Mouse (Mus musculus) gastrocnemius, postnatal 10 days (tissue): ENCODE measurements around the gene Zfp27. TPM values are rescaled to one million over a fixed set of nuclear protein-coding genes. Genes with fewer than 3 reads are reported as not detected.
A peak's percentile ranks its signal among the peaks of the same experiment; 100 is the strongest.
"Not testable (repeated sequence)": the region's sequence is repeated elsewhere in the genome, so short reads cannot be mapped to it uniquely, and the experiment has no call there.

ENCODE experiments used
- DNase-seq: peaks from one replicate; pipeline ENCODE4 v3.0.0; 2021; ENCODE audit warnings: mixed read lengths
- microRNA-seq, 2 experiments: library from miRNA; unstranded; fragments of <30 nt; microRNA quantifications; one replicate each; pipeline ENCODE4 v1.2.0; 2021
- total RNA-seq, 2 experiments: library from RNA; stranded (reverse); gene quantifications; 2 replicates each; pipeline ENCODE4 v1.2.3; 2021

The Zfp27 gene
- total RNA-seq, 2 experiments from 2014 or later: 8.5 to 10.5 TPM

GRCm38 (mm10) chr7:29890501-29890900 is 15.9 kb downstream of the Zfp27 start:
- no peak for DNase-seq

- no peak for DNase-seq
Observed at GRCm38 (mm10) chr7:29880916-29881315, 25.5 kb downstream of the Zfp27 start.

GRCm38 (mm10) chr7:29880056-29880455 is 26.3 kb downstream of the Zfp27 start:
- DNase-seq: no peak

GRCm38 (mm10) chr7:29877561-29877960 is 28.8 kb downstream of the Zfp27 start:
- DNase-seq: not testable (repeated sequence)

GRCm38 (mm10) chr7:29874256-29874655 is 32.1 kb downstream of the Zfp27 start:
- DNase-seq: no peak

- DNase-seq: no peak
Observed at GRCm38 (mm10) chr7:29861660-29862059, 44.7 kb downstream of the Zfp27 start.

GRCm38 (mm10) chr7:29859532-29860517 is 46.5 kb downstream of the Zfp27 start, which contains the start of gene Zfp420:
Gene Zfp420, plus strand, starts transcription at chr7:29859979.
- peak; percentile 77 for DNase-seq

- peak; percentile 58 for DNase-seq
Observed at GRCm38 (mm10) chr7:29853219-29853842, 53.0 kb downstream of the Zfp27 start, which contains the start of gene Zfp940. Gene Zfp940, minus strand, starts transcription at chr7:29853669.

GRCm38 (mm10) chr7:29852831-29853218 is 53.5 kb downstream of the Zfp27 start:
- no peak for DNase-seq

GRCm38 (mm10) chr7:29844616-29845015 is 61.8 kb downstream of the Zfp27 start:
- no peak for DNase-seq

Small RNA genes within 50 kb of the gene (microRNA-seq; reads per million reads assigned to microRNA genes)
- gene Mir7668: 0 to 0.50 reads per million in 2 experiments

Other genes with a start within 250 kb of the Zfp27 start
- gene Catsperg2, start 179.5 kb downstream of the Zfp27 start, total RNA-seq: not detected
- 10 to 100 TPM in 1 of 2 experiments, 1 to 10 TPM in 1; 9.3 to 11.2 TPM for gene Zfp84, start 138.0 kb downstream of the Zfp27 start, total RNA-seq
- 1 to 10 TPM; 3.5 to 5.0 TPM for gene Zfp30, start 122.6 kb downstream of the Zfp27 start, total RNA-seq
- 10 to 100 TPM in 1 of 2 experiments, 1 to 10 TPM in 1; 9.6 to 10.9 TPM for gene Zfp790, start 90.5 kb downstream of the Zfp27 start, total RNA-seq
- gene Zfp940, start 52.9 kb downstream of the Zfp27 start, total RNA-seq: under 1 TPM; 0.16 to 0.36 TPM
- gene Zfp420, start 46.6 kb downstream of the Zfp27 start, total RNA-seq: 1 to 10 TPM; 2.5 to 4.3 TPM
- 10 to 100 TPM in 1 of 2 experiments, 1 to 10 TPM in 1; 9.5 to 12.6 TPM for gene Zfp383, start 1.7 kb upstream of the Zfp27 start, total RNA-seq
- gene Zfp74, start 47.5 kb upstream of the Zfp27 start, total RNA-seq: 1 to 10 TPM; 5.9 to 9.2 TPM
- 10 to 100 TPM; 63.5 to 67.4 TPM for gene Zfp568, start 77.4 kb upstream of the Zfp27 start, total RNA-seq
- gene Zfp14, start 144.8 kb upstream of the Zfp27 start, total RNA-seq: 1 to 10 TPM; 1.5 to 2.9 TPM
- gene Zfp82, start 166.3 kb upstream of the Zfp27 start, total RNA-seq: 1 to 10 TPM in 1 of 2 experiments, under 1 TPM in 1; 0.52 to 1.2 TPM
- 1 to 10 TPM in 1 of 2 experiments, under 1 TPM in 1; 0.33 to 1.8 TPM for gene Gm26920, start 183.8 kb upstream of the Zfp27 start, total RNA-seq
- 1 to 10 TPM; 2.0 to 3.2 TPM for gene Zfp566, start 184.0 kb upstream of the Zfp27 start, total RNA-seq
- 10 to 100 TPM; 35.2 to 46.9 TPM for gene Zfp260, start 188.2 kb upstream of the Zfp27 start, total RNA-seq
- gene Zfp382, start 215.4 kb upstream of the Zfp27 start, total RNA-seq: 1 to 10 TPM; 2.6 to 4.8 TPM